Mouse (Mus musculus): ENCODE data around the gene Gm13697. TPM values are rescaled to one million over a fixed set of nuclear protein-coding genes. Genes with fewer than 3 reads are reported as not detected.

Gm13697 gene
- polyA plus RNA-seq, 1 experiment from 2014 or later, result not detected

DNA sequence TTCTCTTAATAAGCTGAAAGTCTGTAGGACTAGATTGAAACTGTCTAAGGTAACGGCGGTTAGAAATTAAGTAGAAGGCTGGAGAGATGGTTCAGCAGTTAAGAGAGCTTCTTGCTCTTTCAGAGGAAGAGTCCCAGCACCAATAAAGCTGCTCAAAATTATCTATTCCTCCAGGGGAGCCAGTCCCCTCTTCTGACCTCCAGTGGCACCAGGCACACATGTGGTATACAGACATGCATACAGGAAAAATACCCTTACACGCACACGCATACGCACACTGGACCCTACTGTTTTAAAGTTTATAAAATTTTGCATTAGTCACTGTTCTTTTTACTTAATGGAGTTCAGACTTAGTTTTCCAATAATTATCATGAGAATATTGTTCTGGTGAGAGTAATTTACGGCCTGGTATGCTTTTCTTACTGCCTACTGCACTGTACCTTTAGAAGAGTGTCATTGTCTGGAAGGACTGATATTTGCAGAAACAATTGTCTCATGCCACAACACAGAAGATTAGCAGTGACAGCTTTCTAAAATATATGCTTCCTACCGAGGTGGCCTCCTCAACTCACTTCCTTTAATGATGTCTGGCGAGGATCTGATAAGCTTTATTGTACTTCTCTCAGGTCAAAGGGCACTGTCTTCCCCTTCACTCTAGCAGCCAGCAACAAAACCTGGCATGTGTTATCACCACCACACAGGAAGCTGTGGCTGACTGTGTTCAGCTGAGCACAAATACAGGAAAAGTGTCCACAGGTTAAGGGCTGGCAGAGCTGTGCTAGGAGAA lies 35.2 kb downstream of the Gm13697 start:
- WGBS, result 61% methylated on average over 8 of the region's 8 CpGs
- no peak overlapping the region for H3K27ac ChIP-seq (replicated peaks; ENCODE audit: low read depth, low read length)
- no peaks in the 10 kb centered on the region for H3K27me3 ChIP-seq (ENCODE audit: control insufficient read depth, insufficient read depth, low read length)
- no peak for DNase-seq (ENCODE audit: low spot score)
- no peak overlapping the region for H3K4me2 ChIP-seq (ENCODE audit: low read depth, severe bottlenecking)
- H3K4me3 ChIP-seq (ENCODE audit: low read depth, low read length), result no peak overlapping the region
- no peak for ATAC-seq (ENCODE audit: insufficient number of reproducible peaks, low FRiP score, low TSS enrichment, low read depth)
- no peaks in the 10 kb centered on the region for H3K9me3 ChIP-seq (ENCODE audit: control insufficient read depth, low read length)
- H3K4me1 ChIP-seq (ENCODE audit: control insufficient read depth, insufficient read depth, low read length), result no peaks in the 10 kb centered on the region
- no peak overlapping the region for H3K9ac ChIP-seq (ENCODE audit: low read length)
- H3K36me3 ChIP-seq (ENCODE audit: control insufficient read depth, insufficient read depth, low read length), result no peaks in the 10 kb centered on the region

DNA sequence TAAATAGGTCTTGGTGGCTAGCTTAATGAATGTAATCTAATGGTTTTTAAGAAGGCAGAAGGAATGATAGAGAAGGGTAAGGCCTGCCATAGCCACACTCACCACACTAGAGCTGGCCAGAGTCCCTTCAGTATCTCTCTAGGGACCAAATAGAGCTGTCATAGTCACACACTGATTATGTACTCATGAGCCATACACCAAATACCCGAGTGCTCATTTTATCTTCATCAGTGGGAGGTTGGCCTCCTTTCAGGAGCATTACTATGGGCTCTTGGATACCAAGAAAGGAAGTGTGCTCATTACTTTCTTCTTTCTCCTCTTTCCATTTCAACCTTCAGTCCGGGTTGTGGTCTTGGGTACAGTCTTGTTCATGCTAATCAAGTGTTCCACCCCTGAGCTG lies 37.4 kb downstream of the Gm13697 start:
- 94% methylated on average over 2 of the region's 2 CpGs for WGBS
- H3K4me1 ChIP-seq (ENCODE audit: control insufficient read depth, insufficient read depth, low read length), result no peaks in the 10 kb centered on the region
- DNase-seq (ENCODE audit: low spot score) (no peak), ATAC-seq (ENCODE audit: insufficient number of reproducible peaks, low FRiP score, low TSS enrichment, low read depth) (no peak)
- no peak overlapping the region for H3K4me2 ChIP-seq (ENCODE audit: low read depth, severe bottlenecking)
- no peaks in the 10 kb centered on the region for H3K27me3 ChIP-seq (ENCODE audit: control insufficient read depth, insufficient read depth, low read length)
- H3K9me3 ChIP-seq (ENCODE audit: control insufficient read depth, low read length), result no peaks in the 10 kb centered on the region
- no peaks in the 10 kb centered on the region for H3K36me3 ChIP-seq (ENCODE audit: control insufficient read depth, insufficient read depth, low read length)
- no peak overlapping the region for H3K4me3 ChIP-seq (ENCODE audit: low read depth, low read length)
- no peak overlapping the region for H3K27ac ChIP-seq (replicated peaks; ENCODE audit: low read depth, low read length)
- no peak overlapping the region for H3K9ac ChIP-seq (ENCODE audit: low read length)

DNA sequence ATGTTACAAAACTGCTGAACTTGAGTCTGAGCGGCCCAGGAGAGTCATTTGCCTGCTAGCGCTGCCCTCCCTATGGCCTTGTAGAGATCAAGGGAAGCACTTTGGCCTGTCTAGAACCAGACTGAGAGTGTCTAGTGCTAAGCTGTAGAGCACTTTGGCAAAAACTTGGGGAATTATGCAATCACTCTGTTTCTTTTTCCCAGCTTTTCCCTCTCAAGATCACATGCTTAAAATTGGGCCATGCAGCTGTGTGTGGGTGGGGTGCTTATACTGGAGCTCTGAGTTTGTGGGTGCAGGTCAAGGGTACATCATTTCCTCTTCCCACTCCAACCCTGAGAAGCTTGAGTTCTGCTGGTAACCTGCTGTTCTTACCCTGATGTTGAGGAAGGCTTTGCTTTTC lies 38.4 kb downstream of the Gm13697 start:
- Histone ChIP-seq H3K9me3 (ENCODE audit: control insufficient read depth, low read length) (no peaks in the 10 kb centered on the region), H3K27me3 (ENCODE audit: control insufficient read depth, insufficient read depth, low read length) (no peaks in the 10 kb centered on the region), H3K27ac (replicated peaks; ENCODE audit: low read depth, low read length) (no peak overlapping the region), H3K9ac (ENCODE audit: low read length) (no peak overlapping the region), H3K36me3 (ENCODE audit: control insufficient read depth, insufficient read depth, low read length) (no peaks in the 10 kb centered on the region), H3K4me1 (ENCODE audit: control insufficient read depth, insufficient read depth, low read length) (no peaks in the 10 kb centered on the region), H3K4me2 (ENCODE audit: low read depth, severe bottlenecking) (no peak overlapping the region), H3K4me3 (ENCODE audit: low read depth, low read length) (no peak overlapping the region)
- DNase-seq (ENCODE audit: low spot score) (no peak), ATAC-seq (ENCODE audit: insufficient number of reproducible peaks, low FRiP score, low TSS enrichment, low read depth) (no peak)
- WGBS, result 89% methylated on average over 2 of the region's 2 CpGs

DNA sequence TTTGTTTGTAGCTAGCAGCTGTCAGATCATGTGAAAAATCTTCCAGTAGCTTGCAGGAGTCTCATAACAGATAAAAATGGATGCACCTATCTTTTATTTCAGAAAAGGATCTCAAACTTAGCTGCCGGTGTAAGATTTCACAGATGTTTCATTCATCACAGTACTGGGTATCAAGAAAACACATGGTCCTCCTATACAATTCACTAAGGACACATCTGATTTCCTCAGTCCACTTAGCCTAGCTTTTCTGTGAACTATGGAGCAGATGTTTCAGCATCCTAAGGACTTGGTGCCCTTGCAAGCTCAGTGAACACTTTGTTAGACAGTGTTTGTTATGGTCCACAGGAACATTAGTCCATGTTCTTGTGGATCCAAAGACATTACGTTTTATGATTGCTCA lies 38.8 kb downstream of the Gm13697 start:
- H3K27me3 ChIP-seq (ENCODE audit: control insufficient read depth, insufficient read depth, low read length), result no peaks in the 10 kb centered on the region
- H3K36me3 ChIP-seq (ENCODE audit: control insufficient read depth, insufficient read depth, low read length), result no peaks in the 10 kb centered on the region
- no peak for DNase-seq (ENCODE audit: low spot score)
- 93% methylated on average over 2 of the region's 2 CpGs for WGBS
- H3K4me1 ChIP-seq (ENCODE audit: control insufficient read depth, insufficient read depth, low read length), result no peaks in the 10 kb centered on the region
- H3K9ac ChIP-seq (ENCODE audit: low read length), result no peak overlapping the region
- no peaks in the 10 kb centered on the region for H3K9me3 ChIP-seq (ENCODE audit: control insufficient read depth, low read length)
- no peak overlapping the region for H3K4me2 ChIP-seq (ENCODE audit: low read depth, severe bottlenecking)
- no peak overlapping the region for H3K4me3 ChIP-seq (ENCODE audit: low read depth, low read length)
- H3K27ac ChIP-seq (replicated peaks; ENCODE audit: low read depth, low read length), result no peak overlapping the region
- no peak for ATAC-seq (ENCODE audit: insufficient number of reproducible peaks, low FRiP score, low TSS enrichment, low read depth)

DNA sequence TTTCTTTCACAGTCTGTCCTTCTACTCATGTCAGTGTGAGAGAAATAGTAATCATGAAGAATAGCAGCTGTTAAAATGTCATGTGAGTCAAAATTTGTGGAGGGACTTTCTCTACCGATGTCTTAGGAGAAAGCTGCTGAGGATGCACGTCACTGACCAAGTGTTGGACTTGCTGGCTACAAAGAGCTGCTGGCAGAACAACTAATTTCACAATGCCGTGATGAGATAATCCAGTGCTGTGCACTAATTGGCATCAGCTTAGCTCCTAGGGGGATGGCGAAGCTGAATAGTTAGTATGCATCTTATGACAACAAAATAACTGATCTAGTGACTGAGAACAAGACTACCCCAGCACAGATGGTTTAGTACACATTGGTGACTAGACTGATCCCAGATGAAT lies 40.7 kb downstream of the Gm13697 start:
- Histone ChIP-seq H3K4me2 (ENCODE audit: low read depth, severe bottlenecking) (no peak overlapping the region), H3K27ac (replicated peaks; ENCODE audit: low read depth, low read length) (no peak overlapping the region), H3K27me3 (ENCODE audit: control insufficient read depth, insufficient read depth, low read length) (no peaks in the 10 kb centered on the region), H3K36me3 (ENCODE audit: control insufficient read depth, insufficient read depth, low read length) (no peaks in the 10 kb centered on the region), H3K9ac (ENCODE audit: low read length) (no peak overlapping the region), H3K4me3 (ENCODE audit: low read depth, low read length) (no peak overlapping the region), H3K4me1 (ENCODE audit: control insufficient read depth, insufficient read depth, low read length) (no peaks in the 10 kb centered on the region), H3K9me3 (ENCODE audit: control insufficient read depth, low read length) (no peaks in the 10 kb centered on the region)
- no peak for ATAC-seq (ENCODE audit: insufficient number of reproducible peaks, low FRiP score, low TSS enrichment, low read depth)
- no peak for DNase-seq (ENCODE audit: low spot score)
- 57% methylated on average over 4 of the region's 4 CpGs for WGBS

DNA sequence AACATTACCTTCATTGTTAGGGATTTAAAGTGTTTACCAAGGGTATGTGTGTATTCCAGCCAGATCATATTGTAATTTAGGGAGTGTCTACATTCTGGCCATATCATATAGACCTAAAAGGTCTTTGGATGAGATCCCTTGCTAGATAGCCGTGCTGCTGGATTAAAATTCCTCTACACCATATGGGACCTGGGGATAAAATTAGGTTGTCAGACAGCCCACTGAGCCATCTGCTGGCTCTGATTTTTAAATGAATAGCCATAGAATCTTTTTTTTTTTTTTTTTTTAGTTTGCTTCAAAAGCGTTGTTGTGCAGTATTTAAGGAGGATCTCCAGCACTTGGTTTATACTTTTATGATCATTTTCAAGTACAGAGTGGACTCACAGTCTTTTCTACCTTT lies 48.0 kb downstream of the Gm13697 start:
- ATAC-seq (ENCODE audit: insufficient number of reproducible peaks, low FRiP score, low TSS enrichment, low read depth) (no peak), DNase-seq (ENCODE audit: low spot score) (no peak)
- Histone ChIP-seq H3K36me3 (ENCODE audit: control insufficient read depth, insufficient read depth, low read length) (no peaks in the 10 kb centered on the region), H3K27ac (replicated peaks; ENCODE audit: low read depth, low read length) (no peak overlapping the region), H3K9ac (ENCODE audit: low read length) (no peak overlapping the region), H3K4me3 (ENCODE audit: low read depth, low read length) (no peak overlapping the region), H3K27me3 (ENCODE audit: control insufficient read depth, insufficient read depth, low read length) (no peaks in the 10 kb centered on the region), H3K4me1 (ENCODE audit: control insufficient read depth, insufficient read depth, low read length) (no peaks in the 10 kb centered on the region), H3K9me3 (ENCODE audit: control insufficient read depth, low read length) (no peaks in the 10 kb centered on the region), H3K4me2 (ENCODE audit: low read depth, severe bottlenecking) (no peak overlapping the region)
- WGBS, result 91% methylated on average over 2 of the region's 2 CpGs

DNA sequence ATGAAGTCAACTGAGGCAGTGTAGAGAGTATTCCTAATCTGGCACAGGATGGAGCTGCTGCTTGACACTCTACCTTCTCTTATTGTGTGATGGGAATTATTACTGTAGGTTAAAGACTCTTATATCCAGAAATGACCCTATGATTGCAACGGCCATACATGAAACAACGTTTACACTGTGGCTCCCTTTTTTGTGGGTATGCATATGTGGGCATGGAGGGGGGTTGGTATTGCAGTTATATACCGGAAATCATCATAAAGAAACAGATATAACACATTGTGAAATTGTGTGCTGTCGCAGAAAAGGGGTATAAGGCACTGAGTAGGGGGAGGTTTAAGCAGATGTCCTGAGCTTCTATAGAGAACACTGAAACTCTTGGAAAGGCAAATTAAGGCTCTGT lies 51.5 kb downstream of the Gm13697 start:
- Histone ChIP-seq H3K9me3 (ENCODE audit: control insufficient read depth, low read length) (no peaks in the 10 kb centered on the region), H3K9ac (ENCODE audit: low read length) (no peak overlapping the region), H3K4me3 (ENCODE audit: low read depth, low read length) (no peak overlapping the region), H3K27ac (replicated peaks; ENCODE audit: low read depth, low read length) (no peak overlapping the region), H3K27me3 (ENCODE audit: control insufficient read depth, insufficient read depth, low read length) (no peaks in the 10 kb centered on the region), H3K4me1 (ENCODE audit: control insufficient read depth, insufficient read depth, low read length) (no peaks in the 10 kb centered on the region), H3K36me3 (ENCODE audit: control insufficient read depth, insufficient read depth, low read length) (no peaks in the 10 kb centered on the region), H3K4me2 (ENCODE audit: low read depth, severe bottlenecking) (no peak overlapping the region)
- 85% methylated on average over 4 of the region's 4 CpGs for WGBS
- no peak for ATAC-seq (ENCODE audit: insufficient number of reproducible peaks, low FRiP score, low TSS enrichment, low read depth)
- no peak for DNase-seq (ENCODE audit: low spot score)
